Mouse (Mus musculus) heart, embryonic 16.5 days (tissue): ENCODE data around the gene Oaz1. TPM values are rescaled to one million over a fixed set of nuclear protein-coding genes. Genes with fewer than 3 reads are reported as not detected.
A peak's percentile ranks its signal among the peaks of the same experiment; 100 is the strongest.

Experiments used
- ATAC-seq: fragments of 200-750 bp; cut with Nextera tagmentation; replicated peaks from 2 replicates; pipeline ENCODE4 v1.8.0; 2017; ENCODE audit warnings: moderate number of reproducible peaks; ENCODE audit not compliant: insufficient read depth, low FRiP score; ENCODE audit errors: extremely low read depth
- H3K27ac ChIP-seq: fragments of 300-500 bp; sonication (generic); 2 replicates; pipeline ENCODE4 v1.5.1; 2014; ENCODE audit warnings: mild to moderate bottlenecking, low read length, control low read depth, moderate library complexity
- H3K27me3 ChIP-seq: fragments of 300-500 bp; sonication (generic); 2 replicates; pipeline ENCODE4 v1.6.1; 2014; ENCODE audit warnings: low read length, mixed read lengths; ENCODE audit not compliant: control insufficient read depth, insufficient read depth
- H3K36me3 ChIP-seq: fragments of 300-500 bp; sonication (generic); 2 replicates; pipeline ENCODE4 v1.6.1; 2014; ENCODE audit not compliant: control insufficient read depth, insufficient read depth
- H3K4me1 ChIP-seq: fragments of 300-500 bp; sonication (generic); 2 replicates; pipeline ENCODE4 v1.6.1; 2014; ENCODE audit warnings: low read length, mixed read lengths; ENCODE audit not compliant: control insufficient read depth, insufficient read depth
- H3K4me2 ChIP-seq: fragments of 300-500 bp; sonication (generic); 2 replicates; pipeline ENCODE4 v1.6.1; 2014; ENCODE audit warnings: low read depth, mild to moderate bottlenecking, control low read depth, low read length
- H3K4me3 ChIP-seq: fragments of 300-500 bp; sonication (generic); 2 replicates; pipeline ENCODE4 v1.5.1; 2014; ENCODE audit warnings: mild to moderate bottlenecking, control low read depth, low read length
- H3K9ac ChIP-seq: fragments of 300-500 bp; sonication (generic); 2 replicates; pipeline ENCODE4 v1.6.1; 2014; ENCODE audit warnings: low read length, control low read depth
- H3K9me3 ChIP-seq: fragments of 300-500 bp; sonication (generic); replicated peaks from 2 replicates; pipeline ENCODE4 v1.6.1; 2016; ENCODE audit warnings: low read length; ENCODE audit not compliant: control insufficient read depth
- WGBS: fragments of 180-500 bp; shearing (Covaris S2); extraction: QIAGEN DNeasy Blood & Tissue Kit; methylation state at CpG from one replicate; pipeline ENCODE4 v1.1.7; 2014; 5-methylcytosine and 5-hydroxymethylcytosine counted together
- polyA plus RNA-seq: library from polyadenylated mRNA; unstranded; fragments of >200 nt; fragmentation: Nextera tagmentation; extraction: Ambion mirVana; gene quantifications from 2 replicates; pipeline ENCODE4 v1.2.1, GENCODE M21; 2015

The Oaz1 gene
- polyA plus RNA-seq, 1 experiment from 2014 or later, result 2,111 TPM

DNA sequence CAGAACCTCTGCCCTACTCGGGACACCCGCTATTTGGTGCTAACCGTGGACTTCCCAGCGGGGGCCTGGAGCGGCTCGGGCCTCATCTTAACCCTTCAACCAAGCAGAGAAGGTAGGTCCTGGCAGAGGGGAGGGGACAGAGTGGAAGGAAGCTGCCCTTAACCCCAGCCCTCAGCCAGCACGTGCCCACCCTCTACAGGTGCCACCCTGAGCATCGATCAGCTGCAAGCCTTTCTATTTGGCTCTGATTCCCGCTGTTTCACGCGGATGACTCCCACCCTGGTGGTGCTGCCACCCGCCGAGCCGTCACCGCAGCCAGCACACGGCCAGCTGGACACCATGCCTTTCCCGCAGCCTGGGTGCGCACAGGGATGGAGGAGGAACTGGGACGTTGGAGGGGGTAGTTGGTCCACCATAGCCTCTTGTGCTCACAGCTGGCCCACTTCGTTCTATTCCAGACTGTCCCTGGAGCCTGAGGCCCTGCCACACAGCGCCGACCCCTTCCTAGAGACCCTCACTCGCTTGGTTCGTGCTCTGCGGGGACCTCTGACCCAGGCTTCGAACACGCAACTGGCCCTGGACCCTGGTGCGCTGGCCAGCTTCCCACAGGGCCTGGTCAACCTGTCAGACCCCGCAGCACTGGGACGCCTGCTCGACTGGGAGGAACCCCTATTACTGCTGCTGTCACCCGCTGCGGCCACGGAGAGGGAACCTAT lies 20.0 kb upstream of the Oaz1 start:
- peaks cover 2% of the 10 kb centered on the region; the same call in 1 of the 2 replicates for H3K27me3 ChIP-seq
- H3K4me2 ChIP-seq, result peak overlapping the region; percentile 89
- no peaks in the 10 kb centered on the region for H3K9me3 ChIP-seq
- H3K27ac ChIP-seq, result peak overlapping the region; percentile 84
- H3K4me3 ChIP-seq, result peak overlapping the region; percentile 57
- peak overlapping the region; percentile 73 for H3K9ac ChIP-seq
- no peak for ATAC-seq
- 50% methylated on average over 34 of the region's 34 CpGs for WGBS
- peaks cover 50% of the 10 kb centered on the region for H3K4me1 ChIP-seq
- peaks cover 30% of the 10 kb centered on the region for H3K36me3 ChIP-seq

GRCm38 (mm10) chr10:80807057-80807627 lies 19.3 kb upstream of the Oaz1 start:
- Histone ChIP-seq H3K9me3 (no peaks in the 10 kb centered on the region), H3K27me3 (peaks cover 2% of the 10 kb centered on the region; the same call in 1 of the 2 replicates), H3K9ac (peak overlapping the region; percentile 73), H3K4me3 (peak overlapping the region; percentile 57), H3K4me2 (peak overlapping the region; percentile 89), H3K27ac (peak overlapping the region; percentile 84), H3K4me1 (peaks cover 50% of the 10 kb centered on the region), H3K36me3 (peaks cover 23% of the 10 kb centered on the region)
- WGBS, result under 1% methylated on average over 58 of the region's 58 CpGs
- peak; percentile 75 for ATAC-seq

- WGBS, result 25% methylated on average over 40 of the region's 40 CpGs
- Histone ChIP-seq H3K9me3 (no peaks in the 10 kb centered on the region), H3K27me3 (peaks cover 4% of the 10 kb centered on the region; the same call in 1 of the 2 replicates), H3K4me1 (peaks cover 50% of the 10 kb centered on the region), H3K36me3 (peaks cover 11% of the 10 kb centered on the region), H3K4me2 (peak overlapping the region; percentile 89), H3K4me3 (peak overlapping the region; percentile 29), H3K27ac (peak overlapping the region; percentile 84), H3K9ac (peak overlapping the region; percentile 67)
- ATAC-seq, result no peak
Measured at GRCm38 (mm10) chr10:80808099-80808984, 18.1 kb upstream of the Oaz1 start.

DNA sequence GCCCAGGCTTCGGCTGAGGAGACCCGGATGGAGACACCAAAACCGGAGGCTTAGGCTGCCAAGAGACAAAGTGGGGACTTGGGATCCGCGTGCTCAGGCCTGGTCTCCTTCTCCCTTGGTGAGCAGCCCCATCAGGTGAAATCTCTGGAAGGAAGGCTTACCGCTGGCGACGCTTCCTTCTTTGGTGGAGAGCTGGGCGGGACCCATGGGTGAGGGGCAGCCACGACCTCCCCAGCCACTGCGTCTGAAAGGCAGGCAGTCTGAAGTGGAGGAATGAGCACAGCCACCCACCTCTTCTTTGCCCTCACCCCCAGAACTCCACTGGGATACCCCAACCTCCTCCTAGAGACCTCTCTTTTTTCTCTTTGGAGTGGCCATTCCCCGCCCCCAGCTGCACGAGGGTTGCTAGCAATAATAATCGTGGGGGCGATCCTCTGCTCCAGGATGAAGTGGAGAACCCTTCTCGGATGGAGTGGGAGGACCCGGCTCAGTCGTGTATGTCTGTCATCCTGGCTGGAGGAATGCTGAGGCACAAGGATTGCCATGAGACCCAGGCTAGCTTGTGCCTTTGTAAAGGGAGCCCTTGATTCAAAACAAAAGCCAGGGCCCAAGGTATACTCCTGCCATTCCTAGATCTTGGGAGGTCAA lies 17.3 kb upstream of the Oaz1 start:
- 8% methylated on average over 18 of the region's 18 CpGs for WGBS
- H3K27ac ChIP-seq, result 0 out of 2 replicates have a peak overlapping the region, but pooled peaks have one; percentile 20
- peak overlapping the region; percentile 67 for H3K9ac ChIP-seq
- no peak for ATAC-seq
- peak overlapping the region; percentile 57 for H3K4me2 ChIP-seq
- H3K4me3 ChIP-seq, result peak overlapping the region; percentile 29
- peaks cover 4% of the 10 kb centered on the region; the same call in 1 of the 2 replicates for H3K27me3 ChIP-seq
- H3K36me3 ChIP-seq, result peaks cover 4% of the 10 kb centered on the region; the same call in 1 of the 2 replicates
- no peaks in the 10 kb centered on the region for H3K9me3 ChIP-seq
- peaks cover 50% of the 10 kb centered on the region for H3K4me1 ChIP-seq

DNA sequence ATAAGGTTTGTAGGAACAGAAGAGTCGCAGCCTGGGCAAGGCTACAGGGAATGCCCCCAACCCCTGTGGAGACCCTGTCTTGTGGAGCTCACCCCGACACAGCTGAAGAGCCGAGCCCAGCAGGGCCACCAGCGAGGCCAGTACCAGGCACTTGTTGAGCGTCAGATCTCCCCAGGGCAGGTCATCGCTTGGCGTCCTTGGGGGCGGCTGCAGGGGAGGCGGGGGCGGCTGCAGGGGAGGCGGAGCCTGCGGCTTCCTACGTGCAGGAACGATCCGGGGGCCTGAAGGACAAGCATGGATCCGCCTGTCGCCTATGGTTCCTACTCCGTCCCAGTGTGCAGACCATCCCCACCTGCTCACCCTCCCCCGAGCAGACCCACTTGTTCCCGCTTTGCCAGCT lies 16.4 kb upstream of the Oaz1 start:
- WGBS, result 4% methylated on average over 20 of the region's 20 CpGs
- H3K36me3 ChIP-seq, result no peaks in the 10 kb centered on the region; the same call in 1 of the 2 replicates
- peaks cover 42% of the 10 kb centered on the region for H3K4me1 ChIP-seq
- ATAC-seq, result 0 out of 2 replicates have a peak, but pooled peaks have one; percentile 10
- H3K9me3 ChIP-seq, result no peaks in the 10 kb centered on the region
- H3K4me2 ChIP-seq, result peak overlapping the region; percentile 57
- H3K4me3 ChIP-seq, result peak overlapping the region; percentile 36
- H3K9ac ChIP-seq, result peak overlapping the region; percentile 67
- peak overlapping the region; percentile 49 for H3K27ac ChIP-seq
- H3K27me3 ChIP-seq, result peaks cover 4% of the 10 kb centered on the region; the same call in 1 of the 2 replicates

DNA sequence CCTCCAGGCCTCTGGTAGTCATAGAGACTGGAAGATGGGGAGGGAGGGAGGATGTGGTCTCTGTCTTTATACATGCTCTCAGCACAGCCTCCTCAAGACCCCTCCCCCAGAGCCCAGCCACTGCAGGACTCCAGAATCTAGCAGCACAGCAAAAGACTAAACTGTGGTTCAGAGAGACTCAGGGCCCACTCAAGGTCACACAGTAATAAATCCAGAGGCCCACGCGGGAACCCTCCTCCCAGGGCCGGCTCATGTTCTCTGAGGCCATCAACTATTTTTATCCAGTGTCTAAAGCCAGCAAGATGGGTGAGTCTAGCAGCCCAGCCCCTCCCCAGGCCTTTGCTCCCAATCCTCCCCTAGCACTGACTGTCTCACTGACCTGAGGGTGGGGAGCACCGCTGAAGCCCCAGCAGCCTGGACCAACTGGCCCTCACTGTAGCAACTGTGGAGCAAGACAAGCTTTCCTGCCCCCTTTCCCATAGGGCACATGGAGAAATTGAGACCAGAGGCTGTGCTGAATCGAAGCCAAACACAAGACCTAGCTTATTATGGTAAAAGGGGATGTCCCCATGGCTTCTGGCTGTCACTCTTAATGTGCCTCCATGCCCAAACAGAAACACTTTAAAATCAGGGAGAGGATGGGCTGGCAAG lies 13.9 kb upstream of the Oaz1 start:
- Histone ChIP-seq H3K9me3 (no peaks in the 10 kb centered on the region), H3K4me2 (no peak overlapping the region), H3K9ac (0 out of 2 replicates have a peak overlapping the region, but pooled peaks have one; percentile 16), H3K4me1 (peaks cover 26% of the 10 kb centered on the region), H3K27ac (no peak overlapping the region), H3K4me3 (no peak overlapping the region), H3K27me3 (peaks cover 2% of the 10 kb centered on the region; the same call in 1 of the 2 replicates), H3K36me3 (no peaks in the 10 kb centered on the region)
- no peak for ATAC-seq
- 31% methylated on average over 5 of the region's 5 CpGs for WGBS

DNA sequence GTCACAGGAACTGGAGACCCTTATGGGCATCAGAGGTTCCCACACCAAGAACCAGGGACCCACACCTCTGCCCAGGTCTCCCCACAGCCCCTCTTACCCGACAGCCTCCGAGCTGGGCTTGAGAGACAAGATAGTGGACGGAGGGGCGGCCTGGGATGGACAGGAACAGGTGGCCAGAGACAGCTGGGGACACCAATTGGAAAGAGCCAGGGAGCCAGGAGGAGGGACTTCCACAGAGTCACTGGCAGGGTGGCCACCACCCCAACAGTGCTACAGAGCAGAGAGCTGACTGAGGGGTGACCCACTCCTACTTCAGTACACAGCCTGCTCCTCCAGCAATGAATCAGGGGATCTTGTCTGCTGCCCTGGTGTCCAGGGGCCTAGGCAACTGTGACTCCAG lies 13.1 kb upstream of the Oaz1 start, which contains the start of gene Jsrp1:
Gene Jsrp1 (minus strand): TSS at position 133 of the 400 bp plus-strand sequence.
- Histone ChIP-seq H3K9ac (0 out of 2 replicates have a peak within 1 kb of the TSS, but pooled peaks have one; percentile 16), H3K27ac (no peak within 1 kb of the TSS), H3K4me1 (peaks cover 19% of the 10 kb centered on the region), H3K9me3 (no peaks in the 10 kb centered on the region), H3K36me3 (no peaks in the 10 kb centered on the region), H3K27me3 (peaks cover 2% of the 10 kb centered on the region; the same call in 1 of the 2 replicates), H3K4me2 (no peak within 1 kb of the TSS), H3K4me3 (no peak within 1 kb of the TSS)
- WGBS, result 61% methylated on average over 4 of the region's 4 CpGs
- no peak for ATAC-seq

- Histone ChIP-seq H3K27me3 (peaks cover 2% of the 10 kb centered on the region; the same call in 1 of the 2 replicates), H3K4me1 (peaks cover 7% of the 10 kb centered on the region), H3K27ac (no peak overlapping the region), H3K9me3 (no peaks in the 10 kb centered on the region), H3K36me3 (no peaks in the 10 kb centered on the region), H3K4me3 (no peak overlapping the region), H3K4me2 (no peak overlapping the region), H3K9ac (no peak overlapping the region)
- ATAC-seq, result no peak
- 66% methylated on average over 7 of the region's 7 CpGs for WGBS
Measured at GRCm38 (mm10) chr10:80814800-80815199, 11.7 kb upstream of the Oaz1 start.
